Comparison of ENCODE assay signal across 8 mouse cellular contexts in genomic region chr10:14759665-14760558, GRCm38 (mm10). TPM values are rescaled to one million over a fixed set of nuclear protein-coding genes. Genes with fewer than 3 reads are reported as not detected.
DNase-seq lines count a peak whose midpoint lies in the region; ATAC-seq and TF ChIP-seq lines count a peak whose summit lies in the region.

No protein-coding gene starts in this region.

- H3K36me3 ChIP-seq in forebrain, embryonic 15.5 days: no peaks in the 10 kb centered on the region
- no peaks in the 10 kb centered on the region for H3K36me3 ChIP-seq in liver, embryonic 13.5 days

- intact Hi-C loops in gastrocnemius, adult 2 months (cut with DNase I): no loop called here
- intact Hi-C loops in gastrocnemius, postnatal 36 days (cut with DNase I): no loop called here

- H3K27ac ChIP-seq in gastrocnemius, adult 2 months: no peak overlapping the region
- no peak overlapping the region for H3K27ac ChIP-seq in forebrain, embryonic 15.5 days (replicated peaks)
- no peak overlapping the region for H3K27ac ChIP-seq in liver, embryonic 13.5 days

- peaks cover 4% of the 10 kb centered on the region; the same call in 1 of the 2 replicates for H3K4me1 ChIP-seq in forebrain, embryonic 15.5 days
- H3K4me1 ChIP-seq in liver, embryonic 13.5 days (replicated peaks): no peaks in the 10 kb centered on the region

- H3K9ac ChIP-seq in forebrain, embryonic 15.5 days (replicated peaks): peak overlapping the region; percentile 7; the same call in 1 of the 2 replicates
- no peak overlapping the region for H3K9ac ChIP-seq in liver, embryonic 13.5 days

- H3K4me2 ChIP-seq in forebrain, embryonic 15.5 days (replicated peaks): peak overlapping the region; percentile 57
- H3K4me2 ChIP-seq in liver, embryonic 13.5 days: peak overlapping the region; percentile 48

- no peaks in the 10 kb centered on the region for H3K9me3 ChIP-seq in forebrain, embryonic 15.5 days
- H3K9me3 ChIP-seq in liver, embryonic 13.5 days (replicated peaks): no peaks in the 10 kb centered on the region

- H3K27me3 ChIP-seq in forebrain, embryonic 15.5 days: no peaks in the 10 kb centered on the region
- H3K27me3 ChIP-seq in liver, embryonic 13.5 days: peaks cover 12% of the 10 kb centered on the region; the same call in 1 of the 2 replicates

- no peak for DNase-seq in gastrocnemius, adult 2 months
- no peak for DNase-seq in gastrocnemius, postnatal 36 days
- DNase-seq in ES-CJ7 (ENCODE audit: low read depth, low spot score): peak; percentile 27
- no peak for DNase-seq in liver, embryonic 13.5 days
- peak; percentile 15 for DNase-seq in right cerebral cortex, postnatal 25 days
- DNase-seq in ovary, postnatal 36 days (ENCODE audit: low spot score): no peak

- TF ChIP-seq CTCF in gastrocnemius, adult 2 months (IDR thresholded peaks at IDR 0.05): no peak

- WGBS in forebrain, embryonic 15.5 days: 2% methylated on average over 35 of the region's 35 CpGs
- 5% methylated on average over 35 of the region's 35 CpGs for WGBS in liver, embryonic 13.5 days (ENCODE audit: insufficient replicate concordance)

- H3K4me3 ChIP-seq in gastrocnemius, adult 2 months: peak overlapping the region; percentile 13; the same call in 1 of the 2 replicates
- peak overlapping the region; percentile 36 for H3K4me3 ChIP-seq in forebrain, embryonic 15.5 days
- H3K4me3 ChIP-seq in liver, embryonic 13.5 days (replicated peaks): peak overlapping the region; percentile 21

- peak; percentile 71 for ATAC-seq in forebrain, embryonic 15.5 days (replicated peaks)
- no peak for ATAC-seq in liver, embryonic 13.5 days (ENCODE audit: low read depth)
- no peak for ATAC-seq in erythroblast, adult 5-6 weeks (replicated peaks; ENCODE audit: low FRiP score, poor library complexity, severe bottlenecking)

RNA-seq across cellular contexts. Expression of gene Gje1, which starts 41.9 kb away (rescaled TPM):
- total RNA-seq in gastrocnemius, adult 2 months (2021): not detected
- not detected for total RNA-seq in gastrocnemius, postnatal 36 days (2021)
- not detected in 2 replicates for polyA plus RNA-seq in forebrain, embryonic 15.5 days (2015; fragmentation: Nextera tagmentation; extraction: Ambion mirVana)
- polyA plus RNA-seq in liver, embryonic 13.5 days (2015; fragmentation: Nextera tagmentation; extraction: Ambion mirVana): not detected in 2 replicates
- total RNA-seq in erythroblast, adult 5-6 weeks (2015; ENCODE audit: low replicate concordance): not detected in 2 replicates
- not detected in 2 replicates for total RNA-seq in erythroblast, adult 5-6 weeks (2017; ENCODE audit: low replicate concordance)

RNA-seq across cellular contexts. Expression of gene Nmbr, which starts 54.5 kb away (rescaled TPM):
- total RNA-seq in gastrocnemius, adult 2 months (2021): 1 to 10 TPM; 1.3 to 1.6 TPM
- under 1 TPM; 0.64 to 0.89 TPM for total RNA-seq in gastrocnemius, postnatal 36 days (2021)
- 1.3 and 1.4 TPM in 2 replicates for polyA plus RNA-seq in forebrain, embryonic 15.5 days (2015; fragmentation: Nextera tagmentation; extraction: Ambion mirVana)
- polyA plus RNA-seq in liver, embryonic 13.5 days (2015; fragmentation: Nextera tagmentation; extraction: Ambion mirVana): 0.17 and 0.20 TPM in 2 replicates
- not detected in 2 replicates for total RNA-seq in erythroblast, adult 5-6 weeks (2015; ENCODE audit: low replicate concordance)
- 0.60 and 3.1 TPM in 2 replicates for total RNA-seq in erythroblast, adult 5-6 weeks (2017; ENCODE audit: low replicate concordance)

RNA-seq across cellular contexts. Expression of gene Vta1, which starts 54.6 kb away (rescaled TPM):
- total RNA-seq in gastrocnemius, adult 2 months (2021): 10 to 100 TPM; 30.0 to 30.1 TPM
- 10 to 100 TPM; 24.8 to 28.3 TPM for total RNA-seq in gastrocnemius, postnatal 36 days (2021)
- 185 and 187 TPM in 2 replicates for polyA plus RNA-seq in forebrain, embryonic 15.5 days (2015; fragmentation: Nextera tagmentation; extraction: Ambion mirVana)
- 49.6 and 56.2 TPM in 2 replicates for polyA plus RNA-seq in liver, embryonic 13.5 days (2015; fragmentation: Nextera tagmentation; extraction: Ambion mirVana)
- 25.3 and 32.1 TPM in 2 replicates for total RNA-seq in erythroblast, adult 5-6 weeks (2015; ENCODE audit: low replicate concordance)
- 20.6 and 29.3 TPM in 2 replicates for total RNA-seq in erythroblast, adult 5-6 weeks (2017; ENCODE audit: low replicate concordance)

Comparison
In these comparisons a context has a peak if more than half of its experiments do, and no peak if none do; other contexts are left out.
1. DNase-seq: peak in ES-CJ7 (single experiment) and right cerebral cortex, postnatal 25 days (single experiment); none in gastrocnemius, adult 2 months (single experiment), gastrocnemius, postnatal 36 days (0 of 2), liver, embryonic 13.5 days (single experiment) and ovary, postnatal 36 days (single experiment).
2. Peak in every context shown above with its lines, with median percentiles within 50 percentile points of each other: H3K4me3 ChIP-seq.